Mouse (Mus musculus): ENCODE measurements around the gene Maml3. TPM values are rescaled to one million over a fixed set of nuclear protein-coding genes. Genes with fewer than 3 reads are reported as not detected.

Gene Maml3
- polyA plus RNA-seq, 1 experiment from 2014 or later = 9.2 TPM

GRCm38 (mm10) chr3:52039958-52040357 is 64.9 kb downstream of the Maml3 start:
- 93% methylated on average over 7 of the region's 7 CpGs for WGBS
- no peaks in the 10 kb centered on the region for H3K27me3 ChIP-seq (replicated peaks)

GRCm38 (mm10) chr3:52037260-52037659 is 67.6 kb downstream of the Maml3 start:
- WGBS = 35% methylated on average over 5 of the region's 5 CpGs
- Histone ChIP-seq H3K9ac (no peak overlapping the region), H3K4me3 (no peak overlapping the region), H3K36me3 (no peaks in the 10 kb centered on the region), H3K9me3 (no peaks in the 10 kb centered on the region), H3K4me1 (peaks cover 18% of the 10 kb centered on the region), H3K4me2 (replicated peaks) (no peak overlapping the region), H3K27ac (no peak overlapping the region), H3K27me3 (replicated peaks) (no peaks in the 10 kb centered on the region)
- no peak for ATAC-seq (ENCODE audit: low FRiP score, low read depth)

More at GRCm38 (mm10) chr3:52039958-52040357, 64.9 kb downstream of the Maml3 start:
- Histone ChIP-seq H3K9me3 (no peaks in the 10 kb centered on the region), H3K27ac (no peak overlapping the region), H3K4me2 (replicated peaks) (no peak overlapping the region), H3K36me3 (no peaks in the 10 kb centered on the region), H3K9ac (no peak overlapping the region), H3K4me3 (no peak overlapping the region), H3K4me1 (peaks cover 23% of the 10 kb centered on the region)
- ATAC-seq (ENCODE audit: low FRiP score, low read depth) = no peak

DNA sequence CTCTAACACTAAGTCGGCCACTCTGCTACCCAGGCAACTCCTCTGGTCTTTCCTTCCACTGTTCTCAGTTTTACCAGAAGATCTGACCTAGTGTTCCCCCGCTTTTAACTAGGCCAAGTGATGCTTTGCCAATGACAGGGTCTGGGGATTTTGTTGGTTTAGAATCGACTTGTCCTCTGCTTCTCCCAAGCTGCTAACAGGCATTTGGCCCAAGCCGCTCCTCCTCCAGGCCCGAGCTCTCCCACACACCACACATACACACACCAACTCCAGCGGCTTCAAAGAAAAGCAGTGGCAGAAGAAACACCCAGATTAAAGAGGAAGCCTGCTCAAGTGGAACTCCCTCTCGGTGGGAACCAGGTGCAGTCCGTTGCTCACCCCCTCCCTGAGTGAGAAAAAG is 69.5 kb downstream of the Maml3 start:
- no peak overlapping the region for H3K27ac ChIP-seq
- H3K9me3 ChIP-seq = no peaks in the 10 kb centered on the region
- no peak overlapping the region for H3K4me2 ChIP-seq (replicated peaks)
- no peak for ATAC-seq (ENCODE audit: low FRiP score, low read depth)
- H3K4me3 ChIP-seq = no peak overlapping the region
- H3K36me3 ChIP-seq = no peaks in the 10 kb centered on the region
- WGBS = 38% methylated on average over 8 of the region's 8 CpGs
- H3K27me3 ChIP-seq (replicated peaks) = no peaks in the 10 kb centered on the region
- no peak overlapping the region for H3K9ac ChIP-seq
- H3K4me1 ChIP-seq = peaks cover 20% of the 10 kb centered on the region

GRCm38 (mm10) chr3:52033857-52034588 is 70.9 kb downstream of the Maml3 start:
- Histone ChIP-seq H3K4me1 (peaks cover 27% of the 10 kb centered on the region), H3K4me3 (no peak overlapping the region), H3K9me3 (no peaks in the 10 kb centered on the region), H3K27ac (no peak overlapping the region), H3K27me3 (replicated peaks) (no peaks in the 10 kb centered on the region), H3K4me2 (replicated peaks) (peak overlapping the region; percentile 22; the same call in 1 of the 2 replicates), H3K36me3 (no peaks in the 10 kb centered on the region), H3K9ac (no peak overlapping the region)
- 15% methylated on average over 14 of the region's 14 CpGs for WGBS
- no peak for ATAC-seq (ENCODE audit: low FRiP score, low read depth)

DNA sequence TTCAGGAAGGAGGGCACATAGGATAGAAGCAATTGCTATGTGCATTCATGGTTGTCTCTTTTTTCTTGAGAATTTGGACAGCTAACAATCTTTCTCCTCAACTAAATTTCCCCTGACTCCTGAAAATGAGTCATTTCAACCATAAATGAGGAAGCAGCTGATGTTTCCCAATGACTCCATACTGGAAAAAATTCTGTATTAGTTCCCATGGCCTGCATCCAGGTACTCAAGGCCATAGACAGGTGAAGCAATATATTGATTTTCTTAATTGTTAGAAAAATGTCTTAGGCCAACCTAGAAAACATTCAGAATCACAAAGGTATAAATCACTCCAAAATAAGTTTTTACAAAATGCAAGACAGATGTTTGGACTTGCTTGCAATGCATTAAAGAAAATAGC is 73.5 kb downstream of the Maml3 start:
- H3K9me3 ChIP-seq = no peaks in the 10 kb centered on the region
- no peak overlapping the region for H3K4me2 ChIP-seq (replicated peaks)
- no peaks in the 10 kb centered on the region for H3K27me3 ChIP-seq (replicated peaks)
- H3K36me3 ChIP-seq = no peaks in the 10 kb centered on the region
- ATAC-seq (ENCODE audit: low FRiP score, low read depth) = no peak
- peaks cover 26% of the 10 kb centered on the region for H3K4me1 ChIP-seq
- no peak overlapping the region for H3K27ac ChIP-seq
- H3K4me3 ChIP-seq = no peak overlapping the region
- no peak overlapping the region for H3K9ac ChIP-seq

GRCm38 (mm10) chr3:52030114-52030513 is 74.8 kb downstream of the Maml3 start:
- Histone ChIP-seq H3K9ac (no peak overlapping the region), H3K27me3 (replicated peaks) (no peaks in the 10 kb centered on the region), H3K27ac (no peak overlapping the region), H3K36me3 (no peaks in the 10 kb centered on the region), H3K9me3 (no peaks in the 10 kb centered on the region), H3K4me3 (no peak overlapping the region), H3K4me1 (peaks cover 27% of the 10 kb centered on the region), H3K4me2 (replicated peaks) (no peak overlapping the region)
- no peak for ATAC-seq (ENCODE audit: low FRiP score, low read depth)
- WGBS = 66% methylated on average over 10 of the region's 10 CpGs

DNA sequence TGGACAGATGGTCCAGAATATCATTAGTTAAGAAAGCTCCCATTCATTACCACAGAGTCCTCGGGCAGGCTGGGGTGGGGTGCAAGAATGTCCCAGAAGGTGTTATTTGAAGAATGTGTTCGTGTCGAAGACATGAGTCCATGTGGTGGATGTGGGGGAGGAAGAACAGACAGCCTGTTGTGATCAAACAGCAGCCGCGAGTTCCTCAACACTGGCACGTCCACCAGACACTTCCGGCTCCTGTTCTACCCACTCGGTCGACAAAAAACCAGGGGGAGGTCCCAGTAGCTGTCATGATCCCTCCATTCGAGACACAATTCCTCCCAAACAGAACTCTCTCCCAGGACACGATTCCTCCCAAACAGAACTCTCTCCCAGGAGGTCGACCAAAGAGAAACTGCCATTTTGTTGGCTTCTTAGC is 75.2 kb downstream of the Maml3 start:
- no peaks in the 10 kb centered on the region for H3K9me3 ChIP-seq
- no peak for ATAC-seq (ENCODE audit: low FRiP score, low read depth)
- no peak overlapping the region for H3K9ac ChIP-seq
- peak overlapping the region; percentile 14; the same call in 1 of the 2 replicates for H3K4me2 ChIP-seq (replicated peaks)
- H3K4me3 ChIP-seq = no peak overlapping the region
- 38% methylated on average over 12 of the region's 12 CpGs for WGBS
- H3K27me3 ChIP-seq (replicated peaks) = no peaks in the 10 kb centered on the region
- H3K36me3 ChIP-seq = no peaks in the 10 kb centered on the region
- H3K27ac ChIP-seq = no peak overlapping the region
- H3K4me1 ChIP-seq = peaks cover 27% of the 10 kb centered on the region

GRCm38 (mm10) chr3:52027972-52028371 is 76.9 kb downstream of the Maml3 start:
- H3K36me3 ChIP-seq = no peaks in the 10 kb centered on the region
- no peak overlapping the region for H3K4me2 ChIP-seq (replicated peaks)
- no peaks in the 10 kb centered on the region for H3K27me3 ChIP-seq (replicated peaks)
- no peaks in the 10 kb centered on the region for H3K9me3 ChIP-seq
- WGBS = 67% methylated on average over 7 of the region's 7 CpGs
- no peak overlapping the region for H3K9ac ChIP-seq
- ATAC-seq (ENCODE audit: low FRiP score, low read depth) = no peak
- no peak overlapping the region for H3K27ac ChIP-seq
- peaks cover 16% of the 10 kb centered on the region; the same call in 1 of the 2 replicates for H3K4me1 ChIP-seq
- H3K4me3 ChIP-seq = no peak overlapping the region

DNA sequence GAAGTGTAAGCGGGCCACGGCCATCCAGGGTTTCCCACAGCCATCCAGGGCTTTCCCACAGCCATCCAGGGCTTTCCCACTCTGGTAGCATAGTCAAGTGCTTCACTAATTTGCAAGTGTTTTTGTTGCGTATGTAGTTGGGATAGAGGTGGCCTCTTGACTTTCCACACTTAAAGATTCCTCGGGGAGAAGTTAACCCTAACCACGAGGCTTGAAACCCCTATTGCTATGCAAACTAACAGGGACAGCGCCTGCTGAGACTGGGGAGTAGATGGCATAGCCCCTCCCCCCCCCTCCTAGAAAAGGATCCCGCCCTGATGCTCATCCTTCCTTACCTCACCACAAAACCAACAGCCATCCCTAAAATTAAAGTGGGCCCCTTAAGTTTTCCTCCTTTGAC is 82.4 kb downstream of the Maml3 start:
- H3K27ac ChIP-seq = no peak overlapping the region
- peaks cover 3% of the 10 kb centered on the region; the same call in 1 of the 2 replicates for H3K4me1 ChIP-seq
- H3K27me3 ChIP-seq (replicated peaks) = no peaks in the 10 kb centered on the region
- ATAC-seq (ENCODE audit: low FRiP score, low read depth) = no peak
- H3K9ac ChIP-seq = no peak overlapping the region
- no peak overlapping the region for H3K4me3 ChIP-seq
- no peaks in the 10 kb centered on the region for H3K9me3 ChIP-seq
- WGBS = 29% methylated on average over 7 of the region's 7 CpGs
- H3K4me2 ChIP-seq (replicated peaks) = no peak overlapping the region
- no peaks in the 10 kb centered on the region for H3K36me3 ChIP-seq

- Histone ChIP-seq H3K27me3 (replicated peaks) (no peaks in the 10 kb centered on the region), H3K27ac (no peak overlapping the region), H3K36me3 (no peaks in the 10 kb centered on the region), H3K4me3 (no peak overlapping the region), H3K4me2 (replicated peaks) (no peak overlapping the region), H3K9ac (no peak overlapping the region), H3K9me3 (no peaks in the 10 kb centered on the region), H3K4me1 (no peaks in the 10 kb centered on the region)
- 85% methylated on average over 5 of the region's 5 CpGs for WGBS
- ATAC-seq (ENCODE audit: low FRiP score, low read depth) = no peak
These were observed 86.8 kb downstream of the Maml3 start for GRCm38 (mm10) chr3:52018103-52018439.

DNA sequence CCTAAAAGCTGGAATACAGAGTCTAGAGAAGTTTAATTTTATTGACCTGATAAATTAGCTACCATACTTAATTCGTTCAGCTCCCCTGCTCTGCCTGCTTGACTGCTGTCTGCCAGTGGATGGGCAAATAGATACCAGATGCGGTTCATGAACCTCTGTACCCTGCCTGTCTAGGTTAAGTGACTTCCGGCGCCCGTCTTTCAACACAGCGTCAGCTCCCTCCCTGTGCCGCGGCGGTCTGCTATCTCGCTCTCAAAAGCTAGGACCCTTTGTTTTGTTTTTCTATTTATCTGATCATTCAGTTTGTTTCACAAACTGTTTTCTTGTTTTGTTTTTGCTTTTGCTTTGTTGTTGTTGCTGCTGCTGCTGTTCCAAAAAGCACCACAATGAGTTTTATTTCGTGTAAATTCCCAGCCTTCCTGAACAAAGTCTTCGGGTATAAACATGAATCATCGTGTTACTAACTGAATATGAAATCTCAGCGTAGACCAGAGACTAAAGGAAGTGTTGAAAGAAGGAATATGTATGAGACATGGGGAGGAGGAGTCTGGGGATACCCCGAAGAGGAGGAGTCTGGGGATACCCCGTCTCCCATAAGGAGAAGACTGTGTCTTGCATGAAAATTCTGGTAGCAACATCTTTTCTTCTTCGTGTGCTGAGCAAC is 87.3 kb downstream of the Maml3 start:
- ATAC-seq (ENCODE audit: low FRiP score, low read depth) = no peak
- no peak overlapping the region for H3K4me3 ChIP-seq
- 73% methylated on average over 17 of the region's 17 CpGs for WGBS

GRCm38 (mm10) chr3:52016178-52016577 is 88.7 kb downstream of the Maml3 start:
- H3K9ac ChIP-seq = no peak overlapping the region
- no peak overlapping the region for H3K27ac ChIP-seq
- no peak overlapping the region for H3K4me3 ChIP-seq
- H3K4me2 ChIP-seq (replicated peaks) = no peak overlapping the region
- H3K4me1 ChIP-seq = 0 out of 2 replicates have a peak, but pooled peaks cover 4% of the 10 kb centered on the region
- no peaks in the 10 kb centered on the region for H3K9me3 ChIP-seq
- 92% methylated on average over 3 of the region's 3 CpGs for WGBS
- no peaks in the 10 kb centered on the region for H3K36me3 ChIP-seq
- no peaks in the 10 kb centered on the region for H3K27me3 ChIP-seq (replicated peaks)
- no peak for ATAC-seq (ENCODE audit: low FRiP score, low read depth)

More for the DNA sequence above, 87.3 kb downstream of the Maml3 start:
- Histone ChIP-seq H3K4me2 (replicated peaks) (no peak overlapping the region), H3K36me3 (no peaks in the 10 kb centered on the region), H3K4me1 (no peaks in the 10 kb centered on the region), H3K9me3 (no peaks in the 10 kb centered on the region), H3K27me3 (replicated peaks) (no peaks in the 10 kb centered on the region), H3K9ac (no peak overlapping the region), H3K27ac (no peak overlapping the region)

GRCm38 (mm10) chr3:52015556-52015955 is 89.3 kb downstream of the Maml3 start:
- Histone ChIP-seq H3K27me3 (replicated peaks) (no peaks in the 10 kb centered on the region), H3K9ac (no peak overlapping the region), H3K36me3 (no peaks in the 10 kb centered on the region), H3K27ac (no peak overlapping the region), H3K4me1 (0 out of 2 replicates have a peak, but pooled peaks cover 4% of the 10 kb centered on the region), H3K9me3 (no peaks in the 10 kb centered on the region), H3K4me3 (no peak overlapping the region), H3K4me2 (replicated peaks) (no peak overlapping the region)
- whole genome bisulfite sequencing = 95% methylated on average over 1 of the region's 1 CpGs
- no peak for ATAC-seq (ENCODE audit: low FRiP score, low read depth)

Measured in neural tube, embryonic 12.5 days (tissue).